Mouse (Mus musculus): Measurements from ENCODE around the gene Vmn2r98.
"Not testable (repeated sequence)": the region's sequence is repeated elsewhere in the genome, so short reads cannot be mapped to it uniquely, and the experiment has no call there.

Gene Vmn2r98

DNA sequence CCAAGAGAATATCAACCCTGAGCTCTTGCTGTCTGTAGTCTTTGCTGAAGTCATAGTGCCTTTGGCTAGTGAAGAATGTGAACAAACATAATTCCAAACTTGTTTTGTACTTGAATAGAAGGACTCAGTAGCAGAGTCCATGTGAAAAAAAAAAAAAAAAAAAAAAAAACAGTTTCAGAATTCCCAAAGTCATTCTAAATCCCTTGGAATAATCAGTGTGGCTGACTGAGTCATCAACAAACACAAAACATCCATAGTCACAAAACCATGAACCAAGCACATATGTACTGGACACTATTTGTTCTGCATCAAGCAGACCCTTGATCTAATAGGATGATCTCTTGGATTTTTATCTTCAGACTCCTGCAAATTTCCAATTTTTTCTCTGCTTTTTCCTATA is at the start of gene Vmn2r98:
Gene Vmn2r98 (plus strand): TSS at position 301 of the 400 bp plus-strand sequence.
- not testable (repeated sequence) for DNase-seq (ENCODE audit: low read depth, low spot score)

DNA sequence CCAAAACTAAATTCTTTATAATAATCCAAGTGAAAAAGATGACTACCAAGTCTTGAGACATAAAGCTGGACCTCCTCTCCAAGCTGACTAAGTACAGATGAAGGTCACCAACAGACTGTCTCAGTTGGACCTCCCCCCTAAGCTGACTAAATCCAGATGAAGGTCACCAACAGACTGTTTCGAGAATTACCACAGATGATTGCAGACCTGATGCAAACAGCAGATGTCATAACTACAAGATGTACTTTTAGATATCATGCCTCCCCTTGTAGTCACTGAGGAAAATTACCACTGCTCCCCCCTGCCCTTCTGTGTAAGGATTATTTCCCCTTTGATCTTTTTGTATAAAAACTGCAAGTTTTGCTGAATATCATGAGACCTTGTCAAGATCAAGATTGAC is 21.8 kb upstream of the Vmn2r98 start:
- DNase-seq (ENCODE audit: low read depth, low spot score): not testable (repeated sequence)

DNA sequence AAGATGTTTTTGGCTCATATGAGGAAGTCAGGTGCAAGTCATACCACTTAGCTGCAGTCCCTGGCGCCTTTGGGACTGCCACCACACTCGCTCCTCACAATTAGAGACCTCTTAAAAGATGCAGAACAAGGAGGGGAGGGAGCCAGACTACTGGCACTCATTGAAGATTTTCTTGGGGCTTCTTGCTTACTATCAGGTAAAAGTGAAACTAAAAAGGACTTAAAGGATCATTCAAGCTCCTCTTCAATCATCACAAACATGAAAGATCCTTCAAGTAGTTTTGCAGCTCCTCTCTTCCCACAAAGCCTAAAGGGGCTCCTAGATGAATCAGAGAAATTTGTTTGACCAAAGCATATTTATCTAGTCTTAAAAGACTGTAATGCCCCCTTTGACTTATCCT is 21.3 kb upstream of the Vmn2r98 start:
- DNase-seq (ENCODE audit: low read depth, low spot score): no peak

DNA sequence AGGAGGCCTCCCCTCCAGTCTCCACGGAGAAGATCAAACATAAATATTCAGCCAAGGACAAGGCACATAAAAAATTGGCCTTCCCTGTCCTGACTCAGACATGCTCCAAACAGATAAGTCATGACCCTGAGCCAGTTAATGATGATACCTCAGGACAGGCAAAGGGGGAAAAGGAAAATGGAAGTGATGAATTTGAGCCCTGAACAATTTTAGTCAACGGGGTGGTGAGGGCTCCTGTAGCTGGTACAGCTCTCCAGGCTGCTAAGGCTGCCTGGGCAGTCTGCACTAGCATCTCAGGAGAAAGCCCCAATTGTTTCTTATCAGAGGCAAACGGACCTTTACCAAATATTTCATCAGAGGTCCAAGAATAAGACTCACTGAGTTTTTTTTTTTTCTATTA is 20.5 kb upstream of the Vmn2r98 start:
- DNase-seq (ENCODE audit: low read depth, low spot score): no peak
